Mouse (Mus musculus) adrenal gland, postnatal 14 days (tissue): ENCODE measurements around the gene Fkbp10. TPM values are rescaled to one million over a fixed set of nuclear protein-coding genes. Genes with fewer than 3 reads are reported as not detected.

Experiments
- DNase-seq: peaks from one replicate; pipeline ENCODE4 v3.0.0; 2021; ENCODE audit warnings: mixed read lengths
- total RNA-seq: library from RNA; stranded (reverse); gene quantifications from 2 replicates; pipeline ENCODE4 v1.2.3, GENCODE M21; 2021

Fkbp10 gene
- total RNA-seq, 1 experiment from 2014 or later = 33.8 TPM

- DNase-seq = no peak
These were observed 21.8 kb upstream of the Fkbp10 start for GRCm38 (mm10) chr11:100393733-100394132.

- DNase-seq = no peak
These were observed 21.0 kb upstream of the Fkbp10 start for GRCm38 (mm10) chr11:100394353-100395074.

GRCm38 (mm10) chr11:100395200-100395599 is 20.3 kb upstream of the Fkbp10 start:
- DNase-seq = peak; percentile 88

- peak; percentile 53 for DNase-seq
These were observed 19.5 kb upstream of the Fkbp10 start for GRCm38 (mm10) chr11:100395861-100396631.

GRCm38 (mm10) chr11:100396886-100397599 is 18.5 kb upstream of the Fkbp10 start:
- no peak for DNase-seq

- peak; percentile 100 for DNase-seq
These were observed 17.7 kb upstream of the Fkbp10 start, which contains the start of gene Jup for GRCm38 (mm10) chr11:100397600-100398389. Gene Jup, minus strand, starts transcription at chr11:100397763.

GRCm38 (mm10) chr11:100398517-100398916 is 17.0 kb upstream of the Fkbp10 start:
- no peak for DNase-seq

- no peak for DNase-seq
These were observed 16.2 kb upstream of the Fkbp10 start for GRCm38 (mm10) chr11:100399320-100399719.

- no peak for DNase-seq
These were observed 15.6 kb upstream of the Fkbp10 start for GRCm38 (mm10) chr11:100399727-100400538.

- DNase-seq = no peak
These were observed 14.7 kb upstream of the Fkbp10 start for GRCm38 (mm10) chr11:100400842-100401241.

- peak; percentile 31 for DNase-seq
These were observed 13.3 kb upstream of the Fkbp10 start for GRCm38 (mm10) chr11:100402240-100402639.

- DNase-seq = no peak
These were observed 12.8 kb upstream of the Fkbp10 start for GRCm38 (mm10) chr11:100402682-100403081.

- peak; percentile 41 for DNase-seq
These were observed 11.9 kb upstream of the Fkbp10 start for GRCm38 (mm10) chr11:100403445-100404134.

GRCm38 (mm10) chr11:100404456-100405074 is 10.9 kb upstream of the Fkbp10 start:
- DNase-seq = no peak

- DNase-seq = no peak
These were observed 9.2 kb upstream of the Fkbp10 start for GRCm38 (mm10) chr11:100406273-100406672.

- DNase-seq = no peak
These were observed 8.3 kb upstream of the Fkbp10 start for GRCm38 (mm10) chr11:100406995-100407705.

GRCm38 (mm10) chr11:100408076-100408834 is 7.2 kb upstream of the Fkbp10 start:
- peak; percentile 86 for DNase-seq

GRCm38 (mm10) chr11:100408835-100409462 is 6.5 kb upstream of the Fkbp10 start:
- no peak for DNase-seq
